Mouse (Mus musculus) adipose tissue, adult 10 weeks (tissue): Measurements from ENCODE around the gene Coil. TPM values are rescaled to one million over a fixed set of nuclear protein-coding genes. Genes with fewer than 3 reads are reported as not detected.

ENCODE experiments used
- polyA plus RNA-seq: library from polyadenylated mRNA; stranded (reverse); fragments of 350-450 nt; fragmentation: Illumina TruSeq; extraction: RNeasy Lipid Tissue Mini Kit (QIAGEN cat#74804); gene quantifications from one replicate; pipeline ENCODE4 v1.2.3, GENCODE M21; 2014; ENCODE audit warnings: low read depth, low replicate concordance

Coil gene
- polyA plus RNA-seq: 10.1 TPM

DNA sequence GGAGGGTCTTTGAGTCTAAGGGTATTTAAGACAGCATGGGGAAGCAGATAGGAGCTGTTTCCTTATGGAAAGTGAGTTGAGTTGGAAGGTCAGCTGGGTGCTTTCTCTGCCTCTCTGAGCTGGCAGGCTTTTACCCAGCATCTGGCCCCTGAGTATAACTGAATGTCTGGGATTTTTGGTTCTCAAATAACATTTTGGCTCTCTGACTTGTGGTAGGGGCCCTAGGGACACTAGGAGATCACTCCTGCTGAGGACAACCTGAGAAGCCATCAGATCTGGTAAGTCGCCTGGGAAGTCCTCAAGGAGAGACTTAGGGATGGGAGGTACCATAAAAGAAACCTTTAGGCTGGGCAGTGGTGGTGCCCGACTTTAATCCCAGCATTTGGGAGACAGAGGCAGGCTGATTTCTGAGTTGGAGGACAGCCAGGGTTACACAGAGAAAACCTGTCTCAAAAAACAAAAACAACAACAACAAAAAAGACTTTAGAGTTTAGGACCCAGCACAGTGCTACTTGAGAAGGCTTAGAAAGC is at the start of gene Coil:
TSS of gene Coil (plus strand) at position 51 of the 531 bp plus-strand sequence.

GRCm38 (mm10) chr11:88955217-88955969 is 14.7 kb upstream of the Coil start, which contains the start of gene Scpep1:
TSS of gene Scpep1 (minus strand) at chr11:88955465.

GRCm38 (mm10) chr11:88966881-88967361 is 3.1 kb upstream of the Coil start, which contains the start of gene Elobl:
TSS of gene Elobl (minus strand) at chr11:88966931.

GRCm38 (mm10) chr11:88998974-88999722 is 29.1 kb downstream of the Coil start, which contains the start of gene Trim25:
TSS of gene Trim25 (plus strand) at chr11:88999376.

Other genes starting within 250 kb of the Coil start
- 47.2 TPM for gene Akap1, start 105.7 kb upstream of the Coil start, polyA plus RNA-seq
- gene Scpep1, start 14.8 kb upstream of the Coil start, polyA plus RNA-seq: 37.8 TPM
- not detected for gene Elobl, start 3.3 kb upstream of the Coil start, polyA plus RNA-seq
- gene Trim25, start 29.1 kb downstream of the Coil start, polyA plus RNA-seq: 19.5 TPM
- gene Dgke, start 96.6 kb downstream of the Coil start, polyA plus RNA-seq: 6.5 TPM
- 1.3 TPM for gene Gm525, start 103.6 kb downstream of the Coil start, polyA plus RNA-seq